Mouse (Mus musculus): ENCODE data around the gene Brd1.

DNA sequence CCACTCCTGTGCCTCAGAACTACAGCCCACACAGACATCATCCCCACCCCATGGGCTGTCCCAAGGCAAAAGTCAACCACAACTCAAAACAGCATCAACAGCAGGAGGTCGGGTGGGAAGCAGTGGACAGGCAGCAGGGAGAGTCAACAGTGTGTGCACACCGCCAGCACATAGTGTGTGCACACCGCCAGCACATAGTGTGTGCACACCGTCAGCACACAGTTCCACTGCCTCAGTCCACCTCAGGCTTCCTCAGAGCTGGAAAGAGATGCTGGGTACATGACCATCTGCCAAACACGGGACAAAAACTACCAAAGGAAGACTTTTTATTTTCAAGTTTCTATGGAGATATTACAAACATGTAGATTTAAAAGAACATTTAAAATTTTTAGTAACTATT, 47.3 kb downstream of the Brd1 start:
- TF ChIP-seq CTCF (IDR thresholded peaks at IDR 0.05; ENCODE audit: low read depth, low read length): no peak
- TF ChIP-seq GATA1 (IDR thresholded peaks at IDR 0.05; ENCODE audit: borderline replicate concordance, low read length): no peak
- TF ChIP-seq POLR2AphosphoS5 (IDR thresholded peaks at IDR 0.05; ENCODE audit: insufficient replicate concordance, low read depth, low read length): no peak
- TF ChIP-seq TAL1 (conservative IDR thresholded peaks at IDR 0.05; ENCODE audit: low read depth, low read length): no peak
